Mouse (Mus musculus): ENCODE data around the gene Irx1. TPM values are rescaled to one million over a fixed set of nuclear protein-coding genes. Genes with fewer than 3 reads are reported as not detected.

Irx1 gene
- polyA plus RNA-seq, 1 experiment from 2014 or later = 0.45 TPM

DNA sequence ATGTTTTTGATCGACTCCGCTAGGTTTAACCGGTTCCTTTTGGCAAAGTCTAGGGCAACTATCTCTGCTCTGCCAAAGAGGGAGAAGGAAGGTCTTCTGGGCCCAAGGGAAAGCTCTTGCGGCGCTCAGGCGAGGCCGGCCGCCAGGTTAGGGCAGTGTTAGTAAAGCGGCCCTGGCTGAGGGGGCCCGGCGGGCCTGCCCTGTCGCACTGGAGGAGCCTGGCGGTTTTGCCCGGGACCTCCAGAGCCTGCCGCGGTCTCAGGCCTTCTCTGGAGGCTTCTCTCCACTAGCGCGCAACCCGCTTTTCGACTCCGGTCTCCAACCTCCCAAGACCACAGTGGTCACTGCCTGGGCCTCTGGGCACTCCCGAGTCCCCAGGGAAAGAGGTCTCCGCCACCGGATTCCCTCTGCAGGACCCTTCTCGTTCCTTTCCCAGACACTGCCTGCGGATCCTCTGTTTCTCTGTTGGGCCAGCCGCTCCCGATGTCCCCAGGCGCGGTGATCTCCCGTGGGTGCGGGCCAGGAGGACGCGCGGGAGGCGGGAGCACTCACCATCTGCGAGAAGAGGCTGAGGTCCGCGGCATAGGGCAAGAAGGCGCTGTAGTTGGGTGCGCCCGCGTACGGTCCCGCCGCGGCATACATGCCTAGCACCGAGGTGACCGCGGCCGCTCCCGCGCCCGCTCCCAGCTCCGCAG is 715 bp downstream of the Irx1 start:
- peaks cover 91% of the 10 kb centered on the region for H3K27me3 ChIP-seq (ENCODE audit: control insufficient read depth, insufficient read depth, low read length)
- peaks cover 13% of the 10 kb centered on the region for H3K4me1 ChIP-seq (replicated peaks; ENCODE audit: control insufficient read depth, insufficient read depth, low read length)
- H3K4me3 ChIP-seq (ENCODE audit: low read depth, low read length) = peak overlapping the region; percentile 41
- DNase-seq (ENCODE audit: low spot score) (peak; percentile 76), ATAC-seq (replicated peaks; ENCODE audit: low FRiP score) (peak; percentile 31; the same call in 1 of the 2 replicates)
- H3K9me3 ChIP-seq (ENCODE audit: control insufficient read depth, low read length) = no peaks in the 10 kb centered on the region
- WGBS = 0% methylated on average over 54 of the region's 55 CpGs
- peak overlapping the region; percentile 37 for H3K9ac ChIP-seq (ENCODE audit: low read length)
- no peaks in the 10 kb centered on the region for H3K36me3 ChIP-seq (ENCODE audit: control insufficient read depth, insufficient read depth, low read length)
- H3K27ac ChIP-seq (ENCODE audit: low read depth, low read length) = no peak overlapping the region
- H3K4me2 ChIP-seq (ENCODE audit: low read depth, low read length, severe bottlenecking) = peak overlapping the region; percentile 78

GRCm38 (mm10) chr13:71961891-71962660 is 1.4 kb downstream of the Irx1 start:
- Histone ChIP-seq H3K36me3 (ENCODE audit: control insufficient read depth, insufficient read depth, low read length) (no peaks in the 10 kb centered on the region), H3K4me3 (ENCODE audit: low read depth, low read length) (peak overlapping the region; percentile 41), H3K9ac (ENCODE audit: low read length) (no peak overlapping the region), H3K27me3 (ENCODE audit: control insufficient read depth, insufficient read depth, low read length) (peaks cover 90% of the 10 kb centered on the region), H3K27ac (ENCODE audit: low read depth, low read length) (no peak overlapping the region), H3K9me3 (ENCODE audit: control insufficient read depth, low read length) (no peaks in the 10 kb centered on the region), H3K4me2 (ENCODE audit: low read depth, low read length, severe bottlenecking) (0 out of 2 replicates have a peak overlapping the region, but pooled peaks have one; percentile 78), H3K4me1 (replicated peaks; ENCODE audit: control insufficient read depth, insufficient read depth, low read length) (peaks cover 13% of the 10 kb centered on the region)
- no peak for ATAC-seq (replicated peaks; ENCODE audit: low FRiP score)
- no peak for DNase-seq (ENCODE audit: low spot score)
- under 1% methylated on average over 25 of the region's 25 CpGs for WGBS

GRCm38 (mm10) chr13:71960846-71961735 is 2.4 kb downstream of the Irx1 start:
- no peaks in the 10 kb centered on the region for H3K9me3 ChIP-seq (ENCODE audit: control insufficient read depth, low read length)
- no peak overlapping the region for H3K4me2 ChIP-seq (ENCODE audit: low read depth, low read length, severe bottlenecking)
- H3K4me1 ChIP-seq (replicated peaks; ENCODE audit: control insufficient read depth, insufficient read depth, low read length) = peaks cover 15% of the 10 kb centered on the region
- WGBS = 2% methylated on average over 9 of the region's 9 CpGs
- H3K36me3 ChIP-seq (ENCODE audit: control insufficient read depth, insufficient read depth, low read length) = no peaks in the 10 kb centered on the region
- no peak for ATAC-seq (replicated peaks; ENCODE audit: low FRiP score)
- no peak overlapping the region for H3K4me3 ChIP-seq (ENCODE audit: low read depth, low read length)
- DNase-seq (ENCODE audit: low spot score) = no peak
- no peak overlapping the region for H3K27ac ChIP-seq (ENCODE audit: low read depth, low read length)
- H3K27me3 ChIP-seq (ENCODE audit: control insufficient read depth, insufficient read depth, low read length) = peaks cover 90% of the 10 kb centered on the region
- no peak overlapping the region for H3K9ac ChIP-seq (ENCODE audit: low read length)

GRCm38 (mm10) chr13:71960277-71960672 is 3.2 kb downstream of the Irx1 start:
- H3K4me1 ChIP-seq (replicated peaks; ENCODE audit: control insufficient read depth, insufficient read depth, low read length) = peaks cover 15% of the 10 kb centered on the region
- ATAC-seq (replicated peaks; ENCODE audit: low FRiP score) (no peak), DNase-seq (ENCODE audit: low spot score) (no peak)
- 2% methylated on average over 9 of the region's 9 CpGs for WGBS
- no peak overlapping the region for H3K9ac ChIP-seq (ENCODE audit: low read length)
- H3K9me3 ChIP-seq (ENCODE audit: control insufficient read depth, low read length) = no peaks in the 10 kb centered on the region
- no peak overlapping the region for H3K4me2 ChIP-seq (ENCODE audit: low read depth, low read length, severe bottlenecking)
- H3K4me3 ChIP-seq (ENCODE audit: low read depth, low read length) = no peak overlapping the region
- H3K27me3 ChIP-seq (ENCODE audit: control insufficient read depth, insufficient read depth, low read length) = peaks cover 90% of the 10 kb centered on the region
- no peaks in the 10 kb centered on the region for H3K36me3 ChIP-seq (ENCODE audit: control insufficient read depth, insufficient read depth, low read length)
- H3K27ac ChIP-seq (ENCODE audit: low read depth, low read length) = no peak overlapping the region

- DNase-seq (ENCODE audit: low spot score) = peak; percentile 76
- Histone ChIP-seq H3K9ac (ENCODE audit: low read length) (no peak overlapping the region), H3K9me3 (ENCODE audit: control insufficient read depth, low read length) (no peaks in the 10 kb centered on the region), H3K27me3 (ENCODE audit: control insufficient read depth, insufficient read depth, low read length) (peaks cover 90% of the 10 kb centered on the region), H3K27ac (ENCODE audit: low read depth, low read length) (no peak overlapping the region), H3K36me3 (ENCODE audit: control insufficient read depth, insufficient read depth, low read length) (no peaks in the 10 kb centered on the region), H3K4me3 (ENCODE audit: low read depth, low read length) (peak overlapping the region; percentile 20; the same call in 1 of the 2 replicates), H3K4me2 (ENCODE audit: low read depth, low read length, severe bottlenecking) (peak overlapping the region; percentile 39), H3K4me1 (replicated peaks; ENCODE audit: control insufficient read depth, insufficient read depth, low read length) (peaks cover 15% of the 10 kb centered on the region)
- WGBS = 1% methylated on average over 76 of the region's 76 CpGs
- peak; percentile 29 for ATAC-seq (replicated peaks; ENCODE audit: low FRiP score)
These were observed 3.9 kb downstream of the Irx1 start for GRCm38 (mm10) chr13:71959361-71960276.

GRCm38 (mm10) chr13:71958651-71959050 is 4.9 kb downstream of the Irx1 start:
- H3K4me1 ChIP-seq (replicated peaks; ENCODE audit: control insufficient read depth, insufficient read depth, low read length) = peaks cover 9% of the 10 kb centered on the region
- no peaks in the 10 kb centered on the region for H3K36me3 ChIP-seq (ENCODE audit: control insufficient read depth, insufficient read depth, low read length)
- no peaks in the 10 kb centered on the region for H3K9me3 ChIP-seq (ENCODE audit: control insufficient read depth, low read length)
- DNase-seq (ENCODE audit: low spot score) (peak; percentile 64), ATAC-seq (replicated peaks; ENCODE audit: low FRiP score) (no peak)
- peaks cover 89% of the 10 kb centered on the region for H3K27me3 ChIP-seq (ENCODE audit: control insufficient read depth, insufficient read depth, low read length)
- H3K27ac ChIP-seq (ENCODE audit: low read depth, low read length) = no peak overlapping the region
- H3K4me2 ChIP-seq (ENCODE audit: low read depth, low read length, severe bottlenecking) = no peak overlapping the region
- WGBS = under 1% methylated on average over 16 of the region's 16 CpGs
- no peak overlapping the region for H3K9ac ChIP-seq (ENCODE audit: low read length)
- no peak overlapping the region for H3K4me3 ChIP-seq (ENCODE audit: low read depth, low read length)

- no peak overlapping the region for H3K9ac ChIP-seq (ENCODE audit: low read length)
- no peak for ATAC-seq (replicated peaks; ENCODE audit: low FRiP score)
- H3K36me3 ChIP-seq (ENCODE audit: control insufficient read depth, insufficient read depth, low read length) = no peaks in the 10 kb centered on the region
- DNase-seq (ENCODE audit: low spot score) = no peak
- peaks cover 8% of the 10 kb centered on the region for H3K4me1 ChIP-seq (replicated peaks; ENCODE audit: control insufficient read depth, insufficient read depth, low read length)
- H3K27ac ChIP-seq (ENCODE audit: low read depth, low read length) = no peak overlapping the region
- no peak overlapping the region for H3K4me3 ChIP-seq (ENCODE audit: low read depth, low read length)
- 2% methylated on average over 21 of the region's 21 CpGs for WGBS
- no peak overlapping the region for H3K4me2 ChIP-seq (ENCODE audit: low read depth, low read length, severe bottlenecking)
- no peaks in the 10 kb centered on the region for H3K9me3 ChIP-seq (ENCODE audit: control insufficient read depth, low read length)
- peaks cover 84% of the 10 kb centered on the region for H3K27me3 ChIP-seq (ENCODE audit: control insufficient read depth, insufficient read depth, low read length)
These were observed 5.6 kb downstream of the Irx1 start for GRCm38 (mm10) chr13:71957811-71958351.
